Mouse (Mus musculus) duodenum, adult 2 months (tissue): ENCODE measurements around the gene Rnf34. TPM values are rescaled to one million over a fixed set of nuclear protein-coding genes. Genes with fewer than 3 reads are reported as not detected.

Source experiments
- polyA plus RNA-seq: library from polyadenylated mRNA; depleted of rRNA; stranded (reverse); fragments of >200 nt; gene quantifications from 2 replicates; pipeline ENCODE4 v1.2.3, GENCODE M21; 2012; ENCODE audit warnings: low replicate concordance; rRNA removed

Rnf34 gene
- 3.1 and 3.9 TPM in 2 replicates for polyA plus RNA-seq

DNA sequence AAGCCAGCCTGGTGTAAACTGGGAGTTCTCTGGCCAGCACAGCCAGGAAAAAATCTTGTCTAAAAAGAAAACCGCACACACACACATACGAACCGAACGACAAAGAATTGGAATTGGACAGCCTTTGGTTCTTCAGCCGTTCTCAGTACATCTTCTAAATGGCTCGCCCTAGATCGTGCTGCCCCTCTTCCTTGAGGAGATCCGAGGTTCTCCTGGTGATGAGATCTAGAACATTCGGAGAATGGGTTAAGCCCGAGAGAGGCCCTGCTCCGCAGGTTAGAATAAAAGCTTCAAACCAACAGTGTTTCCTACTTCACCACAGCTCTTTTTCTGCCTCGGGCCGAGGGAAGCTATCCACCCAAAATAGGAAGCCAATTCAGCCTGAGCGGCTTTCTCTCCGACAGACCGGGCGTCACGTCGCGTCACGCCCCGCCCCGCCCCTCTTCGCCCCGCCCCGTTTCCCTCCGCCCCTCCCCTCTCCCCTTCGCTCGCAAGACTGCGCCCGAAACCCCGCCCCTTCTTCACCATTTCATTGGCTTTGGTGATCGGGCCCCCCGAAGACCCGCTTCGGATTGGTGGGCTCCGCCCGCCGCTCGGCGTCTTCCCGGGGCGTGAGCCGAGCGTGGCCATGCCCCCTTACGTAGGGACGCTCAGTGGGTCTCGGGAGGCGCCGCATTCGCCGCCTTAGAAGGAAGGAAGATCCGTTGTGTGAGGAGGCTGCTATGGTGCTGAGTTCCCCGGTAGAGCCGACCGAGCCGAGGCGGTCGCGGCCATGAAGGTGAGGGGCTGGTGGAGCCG is at the start of gene Rnf34:
TSS of gene Rnf34 (plus strand) at position 528 of the 798 bp plus-strand sequence.

GRCm38 (mm10) chr5:122820777-122821523 is 28.9 kb upstream of the Rnf34 start, which contains the start of gene Anapc5:
TSS of gene Anapc5 (minus strand) at chr5:122821339.

Other genes with a start within 250 kb of the Rnf34 start
- 0.15 TPM in 1 of 2 replicates, not detected in the other for gene Ift81, start 235.5 kb upstream of the Rnf34 start, polyA plus RNA-seq
- 9.4 and 26.3 TPM in 2 replicates for gene P2rx7, start 206.1 kb upstream of the Rnf34 start, polyA plus RNA-seq
- gene P2rx4, start 142.5 kb upstream of the Rnf34 start, polyA plus RNA-seq: 47.8 and 50.0 TPM in 2 replicates
- gene Camkk2, start 70.6 kb upstream of the Rnf34 start, polyA plus RNA-seq: 4.9 and 11.0 TPM in 2 replicates
- 86.4 and 87.2 TPM in 2 replicates for gene Anapc5, start 28.7 kb upstream of the Rnf34 start, polyA plus RNA-seq
- gene Kdm2b, start 139.8 kb downstream of the Rnf34 start, polyA plus RNA-seq: 8.0 and 9.5 TPM in 2 replicates
- 143 and 198 TPM in 2 replicates for gene Orai1, start 165.0 kb downstream of the Rnf34 start, polyA plus RNA-seq
- not detected in 2 replicates for gene Morn3, start 197.0 kb downstream of the Rnf34 start, polyA plus RNA-seq
- gene Tmem120b, start 218.4 kb downstream of the Rnf34 start, polyA plus RNA-seq: 2.2 and 3.2 TPM in 2 replicates